Mouse (Mus musculus): ENCODE measurements around the gene Rinl.

Rinl gene

GRCm38 (mm10) chr7:28809401-28810089 lies 20.8 kb downstream of the Rinl start:
- DNase-seq (ENCODE audit: low spot score): peak; percentile 68

GRCm38 (mm10) chr7:28810107-28811066 lies 21.6 kb downstream of the Rinl start:
- peak; percentile 96 for DNase-seq (ENCODE audit: low spot score)

GRCm38 (mm10) chr7:28811228-28811627 lies 22.5 kb downstream of the Rinl start:
- peak; percentile 94 for DNase-seq (ENCODE audit: low spot score)

- DNase-seq (ENCODE audit: low spot score): no peak
Observed at GRCm38 (mm10) chr7:28811640-28812275, 23.0 kb downstream of the Rinl start.

GRCm38 (mm10) chr7:28812436-28812835 lies 23.7 kb downstream of the Rinl start:
- no peak for DNase-seq (ENCODE audit: low spot score)

GRCm38 (mm10) chr7:28812949-28813348 lies 24.2 kb downstream of the Rinl start:
- no peak for DNase-seq (ENCODE audit: low spot score)

- DNase-seq (ENCODE audit: low spot score): no peak
Observed at GRCm38 (mm10) chr7:28814306-28815034, 25.7 kb downstream of the Rinl start.

GRCm38 (mm10) chr7:28815230-28815629 lies 26.5 kb downstream of the Rinl start:
- DNase-seq (ENCODE audit: low spot score): no peak

- DNase-seq (ENCODE audit: low spot score): no peak
Observed at GRCm38 (mm10) chr7:28816201-28816600, 27.4 kb downstream of the Rinl start.

- no peak for DNase-seq (ENCODE audit: low spot score)
Observed at GRCm38 (mm10) chr7:28816920-28817319, 28.2 kb downstream of the Rinl start.

GRCm38 (mm10) chr7:28817524-28817923 lies 28.8 kb downstream of the Rinl start:
- DNase-seq (ENCODE audit: low spot score): no peak

- no peak for DNase-seq (ENCODE audit: low spot score)
Observed at GRCm38 (mm10) chr7:28817957-28818356, 29.2 kb downstream of the Rinl start.

- DNase-seq (ENCODE audit: low spot score): no peak
Observed at GRCm38 (mm10) chr7:28818436-28818835, 29.7 kb downstream of the Rinl start.

- no peak for DNase-seq (ENCODE audit: low spot score)
Observed at GRCm38 (mm10) chr7:28818861-28819452, 30.2 kb downstream of the Rinl start.

- DNase-seq (ENCODE audit: low spot score): no peak
Observed at GRCm38 (mm10) chr7:28819571-28819970, 30.8 kb downstream of the Rinl start.

- DNase-seq (ENCODE audit: low spot score): peak; percentile 74
Observed at GRCm38 (mm10) chr7:28820358-28821260, 31.8 kb downstream of the Rinl start.

- peak; percentile 56 for DNase-seq (ENCODE audit: low spot score)
Observed at GRCm38 (mm10) chr7:28821261-28821831, 32.6 kb downstream of the Rinl start.

GRCm38 (mm10) chr7:28822556-28822955 lies 33.8 kb downstream of the Rinl start:
- no peak for DNase-seq (ENCODE audit: low spot score)

GRCm38 (mm10) chr7:28822993-28823903 lies 34.5 kb downstream of the Rinl start:
- no peak for DNase-seq (ENCODE audit: low spot score)
